Mouse (Mus musculus): ENCODE measurements around the gene Nr1i3.

GRCm38 (mm10) chr1:171237438-171237837, 23.7 kb downstream of the Nr1i3 start:
- TF ChIP-seq CTCF (IDR thresholded peaks at IDR 0.05; ENCODE audit: low read depth) (no peak), EP300 (IDR thresholded peaks at IDR 0.05; ENCODE audit: low read depth) (no peak)

Measured in heart, postnatal 0 days (tissue).